Mouse (Mus musculus) granulocyte monocyte progenitor cell, adult 5-6 weeks (primary cell): ENCODE measurements at regions not wholly inside any gene's neighbourhood (a gene's known extent, or its start where the extent isn't known, plus 50 kb on each side); places are given as distances from the start of the nearest gene placed in this dataset.
A peak's percentile ranks its signal among the peaks of the same experiment; 100 is the strongest.
"Not testable (repeated sequence)": the region's sequence is repeated elsewhere in the genome, so short reads cannot be mapped to it uniquely, and the experiment has no call there.

ENCODE experiments used
- ATAC-seq: replicated peaks from 2 replicates; pipeline ENCODE4 v1.8.0; 2016; ENCODE audit warnings: mild to moderate bottlenecking, moderate TSS enrichment, inconsistent platforms; ENCODE audit not compliant: poor library complexity, severe bottlenecking

GRCm38 (mm10) chr8:42442786-42443185, 698.5 kb downstream of the Triml1 start:
- ATAC-seq, result no peak

DNA sequence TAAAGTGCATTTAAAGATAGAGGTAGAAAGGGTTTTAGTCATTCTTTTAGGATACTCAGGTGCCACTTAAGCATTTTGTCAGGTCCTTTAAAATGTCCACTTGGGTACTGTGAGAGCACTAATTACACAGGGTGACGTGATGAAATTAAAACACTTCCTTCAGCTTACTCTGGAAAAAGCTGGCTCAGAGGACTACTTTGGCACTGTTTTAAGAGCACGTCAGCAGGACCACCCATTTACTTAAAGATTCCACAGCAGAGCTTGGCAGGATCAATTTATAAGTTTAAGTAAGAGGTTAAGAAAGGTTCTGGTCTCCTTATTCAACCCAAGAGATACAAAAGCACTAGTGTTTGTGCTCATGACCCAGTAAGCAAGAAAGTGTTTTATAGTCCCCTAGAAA, 738.7 kb downstream of the Triml1 start:
- no peak for ATAC-seq

- no peak for ATAC-seq
Observed at GRCm38 (mm10) chr8:42396886-42397285, 744.4 kb downstream of the Triml1 start.

DNA sequence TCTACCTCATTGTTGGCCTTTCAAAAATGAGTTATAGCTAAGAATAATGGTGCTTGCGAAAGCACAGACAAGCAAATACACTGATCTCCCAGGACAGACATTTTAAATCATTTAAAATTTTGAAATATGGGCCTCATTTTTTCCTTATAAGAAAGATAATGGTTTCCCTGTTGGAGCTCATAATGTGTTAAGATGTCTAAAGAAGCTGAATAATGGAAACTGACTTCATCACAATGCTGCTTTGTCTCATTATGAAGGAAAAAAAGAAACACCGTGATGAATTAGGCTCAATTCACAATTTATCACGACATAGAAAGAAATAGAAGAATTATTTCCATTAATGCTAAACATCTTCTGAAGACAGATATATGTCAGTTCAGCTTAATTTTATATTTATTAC, 752.5 kb downstream of the Triml1 start:
- ATAC-seq, result no peak

- no peak for ATAC-seq
Observed at GRCm38 (mm10) chr8:42348073-42348603, 793.1 kb downstream of the Triml1 start.

- ATAC-seq, result no peak
Observed at GRCm38 (mm10) chr8:42334708-42335107, 806.6 kb downstream of the Triml1 start.

GRCm38 (mm10) chr8:42324663-42325062, 816.6 kb downstream of the Triml1 start:
- ATAC-seq, result no peak

DNA sequence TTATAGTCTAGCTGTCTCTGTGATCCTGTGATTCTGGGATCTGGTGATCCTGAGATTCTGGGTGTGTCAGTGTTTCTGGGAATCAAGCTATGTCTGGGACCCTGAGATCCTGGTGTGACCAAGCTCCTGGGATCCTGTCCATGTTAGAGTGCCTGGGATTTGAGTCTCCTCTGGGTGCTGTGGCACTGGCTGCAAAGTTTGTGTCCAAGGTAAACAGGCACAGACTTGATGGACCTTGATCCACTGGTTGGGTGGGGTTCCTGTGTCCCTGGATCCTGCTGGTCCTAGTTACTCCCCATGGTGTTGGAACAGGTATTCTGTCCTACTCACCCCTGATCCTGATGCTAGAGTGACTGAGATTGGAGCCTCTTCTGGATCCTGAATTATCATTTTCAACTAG, 818.4 kb downstream of the Triml1 start:
- ATAC-seq, result no peak

GRCm38 (mm10) chr8:42311060-42311459, 830.2 kb downstream of the Triml1 start:
- no peak for ATAC-seq

- no peak for ATAC-seq
Observed at GRCm38 (mm10) chr8:42291392-42291791, 849.9 kb downstream of the Triml1 start.

DNA sequence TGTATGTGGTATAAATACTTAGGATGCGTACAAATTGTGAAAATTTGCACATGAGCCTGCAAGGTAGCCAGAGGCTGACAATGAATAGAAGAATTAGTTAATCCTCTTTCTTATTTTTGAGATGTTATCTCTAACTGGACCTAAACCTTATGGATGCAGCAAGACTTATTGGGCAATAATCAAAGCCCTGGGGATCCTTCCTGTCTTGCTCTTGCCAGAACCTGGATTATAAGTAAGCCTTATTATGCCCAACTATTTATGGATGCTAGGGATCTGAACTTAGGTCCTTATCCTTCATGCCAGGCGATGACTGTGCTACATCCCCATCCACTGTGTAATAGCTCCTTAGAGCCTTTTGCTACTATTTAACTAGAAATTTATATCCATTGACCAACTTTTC, 859.3 kb downstream of the Triml1 start:
- ATAC-seq, result no peak

GRCm38 (mm10) chr8:42253358-42253757, 836.5 kb upstream of the Frg1 start:
- ATAC-seq, result no peak

GRCm38 (mm10) chr8:42242321-42242720, 825.4 kb upstream of the Frg1 start:
- ATAC-seq, result not testable (repeated sequence)

DNA sequence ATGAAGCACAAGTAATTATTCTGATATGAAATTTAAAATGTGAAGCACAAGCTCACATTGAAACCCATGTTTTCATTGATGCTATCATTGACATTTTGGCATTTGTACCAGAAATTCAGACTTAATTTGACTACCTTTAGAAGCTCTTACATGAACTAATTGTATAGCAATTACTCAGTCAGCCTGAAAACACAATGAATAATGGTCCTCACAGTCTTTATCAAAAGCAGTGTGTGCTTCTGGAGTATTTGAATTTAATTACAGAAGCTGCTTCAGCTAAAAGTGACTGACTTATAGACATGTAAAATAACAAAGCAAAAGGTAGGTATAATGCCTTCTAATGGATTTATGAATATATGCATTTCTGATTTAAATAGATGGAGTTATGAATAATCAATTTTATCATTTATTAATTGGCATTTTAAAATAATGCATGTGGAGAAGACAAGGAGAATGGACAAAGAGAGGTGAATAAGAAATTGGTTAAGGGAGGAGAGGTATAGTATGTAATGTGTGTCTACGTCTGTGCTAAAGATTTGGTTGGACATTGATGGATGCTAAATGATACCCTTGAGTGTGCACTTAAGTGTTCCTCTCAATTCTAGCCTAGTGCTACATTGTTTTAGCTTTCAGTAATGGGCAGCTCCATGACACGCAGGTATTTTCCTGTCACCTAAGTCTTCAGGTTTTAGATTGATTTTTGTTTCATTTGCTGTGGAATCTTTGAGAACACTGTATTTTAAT, 803.2 kb upstream of the Frg1 start:
- ATAC-seq, result no peak

DNA sequence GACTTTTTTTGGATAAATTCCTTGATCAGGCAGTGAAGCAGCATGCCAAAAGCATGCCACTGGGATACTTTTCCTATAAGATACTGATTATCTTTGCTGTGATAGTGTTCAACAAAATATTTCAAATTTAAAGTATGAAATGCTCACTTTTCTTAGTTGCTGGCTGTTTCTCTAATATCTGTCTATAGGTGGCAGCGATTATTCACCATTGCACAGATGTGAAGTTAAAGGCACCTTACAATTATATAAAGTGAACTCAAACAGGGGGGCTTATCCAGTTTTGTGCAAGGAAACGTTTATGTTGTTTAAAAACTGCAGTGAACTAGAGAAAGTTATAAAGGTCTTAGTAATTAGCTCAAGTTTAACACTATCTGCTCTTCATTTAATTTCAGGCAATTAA, 794.1 kb upstream of the Frg1 start:
- ATAC-seq, result no peak

DNA sequence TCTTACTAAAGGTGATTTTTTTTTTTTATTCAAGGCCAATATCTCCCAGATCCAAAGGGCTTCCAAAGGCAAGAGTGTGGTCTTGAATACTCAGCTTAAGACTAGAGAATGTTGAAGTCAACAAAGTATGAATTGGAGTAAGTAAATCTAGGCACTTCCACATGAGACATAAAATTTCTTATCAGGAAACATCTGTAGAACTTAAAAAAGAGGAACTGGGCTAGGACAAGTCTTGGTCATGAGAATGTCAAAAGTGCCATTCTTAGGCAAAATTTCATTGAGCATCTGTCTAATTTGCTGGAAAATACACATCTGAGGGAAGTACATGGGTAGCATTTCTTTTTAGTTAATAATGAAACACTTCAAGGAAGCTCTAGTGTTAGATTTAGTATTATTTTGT, 793.1 kb upstream of the Frg1 start:
- peak; percentile 56; the same call in 1 of the 2 replicates for ATAC-seq

- ATAC-seq, result no peak
Observed at GRCm38 (mm10) chr8:42197257-42197656, 780.4 kb upstream of the Frg1 start.

DNA sequence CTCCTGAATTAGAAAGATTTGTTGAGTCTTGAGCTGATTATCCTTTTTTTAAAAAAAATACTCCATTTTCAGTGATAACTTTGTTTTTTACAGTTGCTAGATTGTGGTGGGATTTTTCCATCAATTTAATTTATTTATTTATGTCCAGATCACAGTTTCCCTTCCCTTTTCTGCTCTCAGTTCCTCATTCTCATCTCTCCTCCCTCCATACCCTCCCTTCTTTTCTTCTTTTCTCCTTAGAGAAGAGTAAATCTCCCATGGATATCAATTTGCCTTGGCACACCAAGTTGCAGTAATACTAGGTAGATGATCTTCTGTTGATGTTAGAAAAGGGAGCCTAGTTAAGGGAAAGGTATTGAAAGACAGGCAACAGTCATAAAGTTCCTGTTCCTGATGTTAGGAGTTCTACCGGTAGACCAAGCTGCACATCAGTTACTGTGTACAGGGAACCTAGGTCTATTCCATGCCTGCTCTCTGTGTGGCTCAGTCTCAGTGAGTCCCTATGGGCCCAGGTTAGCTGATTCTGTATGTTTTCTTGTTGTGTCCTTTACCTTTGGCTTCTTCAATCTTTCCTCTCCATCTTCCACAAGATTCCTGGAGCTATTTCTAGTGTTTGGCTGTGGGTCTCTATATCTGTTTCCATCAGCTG, 777.2 kb upstream of the Frg1 start:
- peak; percentile 97 for ATAC-seq

DNA sequence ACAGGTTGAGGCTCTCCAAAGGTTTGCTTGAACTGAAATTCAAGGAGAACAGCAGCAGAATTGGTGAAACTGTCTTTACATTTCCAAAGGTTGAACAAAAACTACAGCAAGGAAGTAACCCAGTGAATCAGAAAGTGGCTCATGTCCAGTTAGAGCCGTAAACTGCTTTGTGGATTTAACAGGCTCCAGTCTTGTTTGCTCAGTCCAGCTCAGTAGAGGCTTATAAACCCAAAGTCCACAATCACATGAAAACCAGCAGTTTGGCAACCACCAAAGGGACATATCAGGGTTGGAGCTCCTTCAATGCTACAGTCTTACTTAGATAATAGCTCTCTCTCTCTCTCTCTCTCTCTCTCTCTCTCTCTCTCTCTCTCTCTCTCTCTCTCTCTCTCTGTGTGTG, 770.2 kb upstream of the Frg1 start:
- ATAC-seq, result no peak

DNA sequence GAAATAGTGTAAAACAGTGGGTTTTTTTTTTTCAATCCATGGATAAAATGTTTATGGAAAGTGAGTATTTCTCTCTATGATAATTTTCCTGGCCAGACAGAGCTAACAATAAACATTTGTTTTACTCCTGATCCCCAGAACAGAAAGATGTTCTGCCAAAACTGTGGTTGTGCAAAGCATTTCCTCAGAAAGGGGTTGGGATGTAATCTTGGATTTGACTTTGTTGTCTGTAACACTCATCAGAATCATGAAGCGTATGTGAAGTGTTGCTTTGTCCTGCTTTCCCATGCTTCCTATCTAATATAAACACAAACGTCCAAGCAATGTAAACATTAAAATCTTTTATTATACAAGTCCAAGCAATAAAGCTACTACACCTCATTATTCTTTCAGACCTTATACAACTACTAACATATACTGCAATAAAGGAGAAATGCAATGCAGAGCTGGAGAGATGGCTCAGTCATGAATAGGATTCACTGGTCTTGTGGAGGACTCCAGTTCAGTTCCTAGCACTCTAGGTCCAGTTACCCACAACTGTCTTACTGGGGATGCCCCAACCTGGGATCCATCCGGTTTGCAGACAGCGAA, 766.5 kb upstream of the Frg1 start:
- no peak for ATAC-seq

- no peak for ATAC-seq
Observed at GRCm38 (mm10) chr8:42162441-42162840, 745.6 kb upstream of the Frg1 start.
